Comparison of ENCODE assay signal across 10 mouse cellular contexts in the genomic region with DNA sequence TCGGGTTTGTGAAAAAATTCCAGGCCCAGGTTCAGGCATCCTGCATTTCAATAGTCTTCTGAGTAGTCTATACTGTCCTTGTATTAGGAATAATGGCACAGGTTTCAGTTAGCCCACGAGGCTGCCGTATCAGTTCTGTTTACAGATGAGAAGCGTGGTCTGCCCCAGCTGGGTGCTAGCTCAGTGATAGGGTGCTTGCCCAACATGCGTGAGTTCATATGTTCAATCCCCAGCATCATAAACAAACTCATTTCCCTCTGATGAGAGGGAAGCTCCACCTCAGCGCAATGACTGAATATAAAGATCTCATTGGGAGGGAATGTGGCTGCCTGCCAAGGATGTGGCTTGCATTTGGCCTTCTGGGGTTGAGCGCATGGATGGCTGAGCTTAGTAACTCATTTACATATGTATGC. TPM values are rescaled to one million over a fixed set of nuclear protein-coding genes. Genes with fewer than 3 reads are reported as not detected.
DNase-seq lines count a peak whose midpoint lies in the region; ATAC-seq and TF ChIP-seq lines count a peak whose summit lies in the region.
"Had no signal": no experiment of that assay in that cellular context is flagged by ENCODE, and none has a peak within 500 bp of the region (broad histone marks: within the 10 kb centered on the region; RNA-seq: fewer than 3 reads in every experiment).

No protein-coding gene starts in this region.

- no peak for TF ChIP-seq CTCF in kidney, adult 2 months (conservative IDR thresholded peaks at IDR 0.05; ENCODE audit: insufficient read depth, insufficient read length, low read depth, low read length)

- no peaks in the 10 kb centered on the region; the same call in 1 of the 2 replicates for H3K36me3 ChIP-seq in forebrain, embryonic 12.5 days (replicated peaks)
- no peaks in the 10 kb centered on the region for H3K36me3 ChIP-seq in forebrain, embryonic 10.5 days (replicated peaks)
- no peaks in the 10 kb centered on the region; the same call in 1 of the 2 replicates for H3K36me3 ChIP-seq in kidney, adult 2 months (ENCODE audit: control insufficient read depth, insufficient read depth, low read length)
- H3K36me3 ChIP-seq in neural tube, embryonic 14.5 days (ENCODE audit: control insufficient read depth, insufficient read depth, low read length): no peaks in the 10 kb centered on the region
- H3K36me3 ChIP-seq: embryonic facial prominence, embryonic 15.5 days had no signal

- H3K27me3 ChIP-seq in forebrain, embryonic 12.5 days: no peaks in the 10 kb centered on the region
- no peaks in the 10 kb centered on the region for H3K27me3 ChIP-seq in forebrain, embryonic 10.5 days (ENCODE audit: poor library complexity, severe bottlenecking)
- no peaks in the 10 kb centered on the region for H3K27me3 ChIP-seq in kidney, adult 2 months (replicated peaks; ENCODE audit: control insufficient read depth, insufficient read depth, low read length)
- no peaks in the 10 kb centered on the region for H3K27me3 ChIP-seq in neural tube, embryonic 14.5 days (ENCODE audit: control insufficient read depth, insufficient read depth, low read length)
- H3K27me3 ChIP-seq: embryonic facial prominence, embryonic 15.5 days had no signal

- H3K4me1 ChIP-seq in forebrain, embryonic 12.5 days: peaks cover 18% of the 10 kb centered on the region
- peaks cover 14% of the 10 kb centered on the region for H3K4me1 ChIP-seq in forebrain, embryonic 10.5 days
- H3K4me1 ChIP-seq in kidney, adult 2 months (ENCODE audit: control insufficient read depth, insufficient read depth, low read length): peaks cover 48% of the 10 kb centered on the region
- H3K4me1 ChIP-seq in neural tube, embryonic 14.5 days (ENCODE audit: control insufficient read depth, insufficient read depth, low read length): peaks cover 14% of the 10 kb centered on the region

- ATAC-seq in forebrain, embryonic 12.5 days (ENCODE audit: low FRiP score): peak; percentile 20; the same call in 1 of the 2 replicates
- peak; percentile 57 for ATAC-seq in neural tube, embryonic 14.5 days (ENCODE audit: low read depth)

- no peak overlapping the region for H3K4me2 ChIP-seq in forebrain, embryonic 12.5 days
- H3K4me2 ChIP-seq in neural tube, embryonic 14.5 days (ENCODE audit: low read depth, low read length): no peak overlapping the region
- H3K4me2 ChIP-seq: embryonic facial prominence, embryonic 15.5 days had no signal

- no peak overlapping the region for H3K9ac ChIP-seq in forebrain, embryonic 12.5 days
- H3K9ac ChIP-seq in neural tube, embryonic 14.5 days (replicated peaks; ENCODE audit: low read depth, low read length): no peak overlapping the region
- H3K9ac ChIP-seq: embryonic facial prominence, embryonic 15.5 days had no signal

- H3K4me3 ChIP-seq in forebrain, embryonic 12.5 days (replicated peaks): no peak overlapping the region
- H3K4me3 ChIP-seq in forebrain, embryonic 10.5 days: no peak overlapping the region
- H3K4me3 ChIP-seq in kidney, adult 2 months (ENCODE audit: insufficient read depth, low read depth, low read length): no peak overlapping the region
- no peak overlapping the region for H3K4me3 ChIP-seq in neural tube, embryonic 14.5 days (ENCODE audit: low read depth, low read length)
- H3K4me3 ChIP-seq: embryonic facial prominence, embryonic 15.5 days had no signal

- no peak for TF ChIP-seq POLR2A in kidney, adult 2 months (IDR thresholded peaks at IDR 0.05; ENCODE audit: low read depth, low read length)

- peak overlapping the region; percentile 60; the same call in 1 of the 2 replicates for H3K27ac ChIP-seq in forebrain, embryonic 12.5 days
- H3K27ac ChIP-seq in forebrain, embryonic 10.5 days: no peak overlapping the region
- 0 out of 2 replicates have a peak overlapping the region, but pooled peaks have one; percentile 54 for H3K27ac ChIP-seq in kidney, adult 2 months (ENCODE audit: insufficient read depth, low read depth, low read length)
- H3K27ac ChIP-seq in neural tube, embryonic 14.5 days (ENCODE audit: low read depth, low read length): peak overlapping the region; percentile 67
- H3K27ac ChIP-seq: macrophage had no signal

- no peak for DNase-seq in forebrain, embryonic 10.5 days (ENCODE audit: extremely low spot score, low spot score)
- DNase-seq in right cerebral cortex, adult 18-20 months: peak; percentile 12
- DNase-seq in right cerebral cortex, postnatal 25 days: no peak
- DNase-seq in kidney, adult 2 months: peak; percentile 49
- no peak for DNase-seq in gastrocnemius, postnatal 10 days
- DNase-seq in left cerebral cortex, postnatal 36 days (ENCODE audit: low spot score in 2 of 2): no peak

- WGBS in forebrain, embryonic 12.5 days: 56% methylated on average over 7 of the region's 7 CpGs
- 80% methylated on average over 7 of the region's 7 CpGs for WGBS in forebrain, embryonic 10.5 days
- WGBS in kidney, adult 2 months: 55% methylated on average over 7 of the region's 7 CpGs
- 42% methylated on average over 7 of the region's 7 CpGs for WGBS in neural tube, embryonic 14.5 days

- intact Hi-C loops in left cerebral cortex, postnatal 36 days (cut with DNase I): no loop called here

- no peaks in the 10 kb centered on the region for H3K9me3 ChIP-seq in forebrain, embryonic 12.5 days
- no peaks in the 10 kb centered on the region for H3K9me3 ChIP-seq in forebrain, embryonic 10.5 days
- no peaks in the 10 kb centered on the region for H3K9me3 ChIP-seq in neural tube, embryonic 14.5 days (ENCODE audit: control insufficient read depth, low read length)
- H3K9me3 ChIP-seq: embryonic facial prominence, embryonic 15.5 days had no signal

RNA-seq across cellular contexts. Expression of a gene that starts 47.4 kb away (rescaled TPM):
- polyA plus RNA-seq in forebrain, embryonic 12.5 days (2016; fragmentation: Nextera tagmentation; extraction: Ambion mirVana): 12.8 and 16.4 TPM in 2 replicates
- polyA plus RNA-seq in forebrain, embryonic 10.5 days (2016; fragmentation: Nextera tagmentation; extraction: Ambion mirVana): 8.1 and 9.8 TPM in 2 replicates
- polyA plus RNA-seq in kidney, adult 2 months (2012; rRNA removed): 64.8 and 75.4 TPM in 2 replicates
- 20.1 and 21.5 TPM in 2 replicates for polyA plus RNA-seq in neural tube, embryonic 14.5 days (2014; fragmentation: Nextera tagmentation; extraction: Ambion mirVana)
- 10 to 100 TPM; 12.9 to 16.0 TPM for total RNA-seq in gastrocnemius, postnatal 10 days (2021)
- 10 to 100 TPM; 18.0 to 26.7 TPM for total RNA-seq in left cerebral cortex, postnatal 36 days (2021)

RNA-seq across cellular contexts. Expression of a gene that starts 56.5 kb away (rescaled TPM):
- polyA plus RNA-seq in forebrain, embryonic 12.5 days (2016; fragmentation: Nextera tagmentation; extraction: Ambion mirVana): not detected in 2 replicates
- polyA plus RNA-seq in forebrain, embryonic 10.5 days (2016; fragmentation: Nextera tagmentation; extraction: Ambion mirVana): not detected in 2 replicates
- polyA plus RNA-seq in kidney, adult 2 months (2012; rRNA removed): 0.16 and 0.27 TPM in 2 replicates
- 0.45 TPM in 1 of 2 replicates, not detected in the other for polyA plus RNA-seq in neural tube, embryonic 14.5 days (2014; fragmentation: Nextera tagmentation; extraction: Ambion mirVana)
- total RNA-seq in gastrocnemius, postnatal 10 days (2021): under 1 TPM in 1 of 2 experiments, not detected in 1; 0.31 TPM
- under 1 TPM; 0.68 to 0.81 TPM for total RNA-seq in left cerebral cortex, postnatal 36 days (2021)
- polyA plus RNA-seq: embryonic facial prominence, embryonic 15.5 days; macrophage had no signal

Comparison
In these comparisons a context has a peak if more than half of its experiments do, and no peak if none do; other contexts are left out.
1. DNase-seq: peak in right cerebral cortex, adult 18-20 months (single experiment) and kidney, adult 2 months (single experiment); none in forebrain, embryonic 10.5 days (single experiment), right cerebral cortex, postnatal 25 days (single experiment), gastrocnemius, postnatal 10 days (single experiment) and left cerebral cortex, postnatal 36 days (0 of 2).